Mouse (Mus musculus): ENCODE data around the gene Sema6d.

The Sema6d gene

DNA sequence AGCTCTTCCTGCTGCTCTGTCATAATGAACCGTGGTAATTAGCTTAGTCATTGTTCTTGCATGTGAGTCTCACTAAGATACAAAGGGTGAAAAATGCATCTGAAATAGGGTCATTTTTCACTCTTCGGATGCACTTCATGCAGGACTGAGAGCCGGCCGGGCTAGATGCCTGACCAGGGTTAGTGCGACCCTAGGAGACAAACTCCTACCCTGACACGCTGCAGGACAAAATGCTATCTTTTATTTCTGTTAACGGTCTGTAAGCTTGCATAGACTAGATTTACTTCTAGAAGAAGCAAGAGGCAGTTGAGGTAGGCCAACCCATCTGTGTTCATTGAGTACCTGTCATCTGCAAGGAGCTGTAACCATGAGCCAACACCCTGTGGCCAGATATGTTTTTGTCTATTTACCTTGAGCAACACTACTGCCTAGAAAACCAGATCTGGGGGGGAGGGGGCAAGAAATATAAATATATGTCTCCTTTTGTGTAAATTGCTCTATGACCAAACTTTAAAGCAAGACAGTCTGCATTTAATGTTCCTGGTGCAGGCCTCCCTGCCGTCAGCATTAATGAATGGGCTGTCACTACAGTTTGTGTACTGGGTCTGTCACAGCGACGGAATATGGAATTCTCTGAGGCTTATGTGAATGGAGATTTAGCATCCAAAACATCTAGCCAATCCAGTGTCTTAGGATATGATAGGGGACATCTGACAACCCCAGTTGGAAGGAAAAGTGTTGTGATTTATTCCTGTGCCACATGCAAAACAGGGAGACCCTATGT, 523.1 kb downstream of the Sema6d start:
- no peak for DNase-seq (ENCODE audit: low spot score in 2 of 2)

DNA sequence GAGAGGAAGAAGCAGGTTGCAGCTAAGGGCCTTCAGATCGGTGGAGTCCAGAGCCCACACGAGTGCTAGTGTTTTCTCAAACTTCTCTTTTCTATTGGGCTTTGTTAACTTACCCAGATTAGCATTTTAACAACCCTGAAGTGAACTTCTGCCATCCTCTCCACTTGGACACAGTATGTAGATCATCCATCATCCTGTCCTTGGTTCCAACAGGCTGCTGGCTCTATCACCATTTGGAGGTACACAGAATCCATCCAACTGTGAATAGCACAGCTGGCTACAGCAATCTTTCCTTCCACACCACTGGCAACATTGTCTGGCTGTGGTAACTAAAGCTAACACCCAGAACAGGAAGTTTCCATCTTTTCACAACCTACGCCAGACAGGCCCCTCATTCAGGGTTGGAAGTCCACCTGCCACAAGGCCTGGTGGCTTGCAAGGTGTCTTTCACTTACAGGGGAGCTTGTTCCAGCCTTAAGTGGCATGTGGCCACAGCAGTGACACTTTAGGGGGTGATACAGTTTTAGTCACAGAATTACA, 524.0 kb downstream of the Sema6d start:
- DNase-seq (ENCODE audit: low spot score in 2 of 2), result no peak

GRCm38 (mm10) chr2:124616746-124617145, 527.0 kb downstream of the Sema6d start:
- no peak for DNase-seq (ENCODE audit: low spot score in 2 of 2)

- no peak for DNase-seq (ENCODE audit: low spot score in 2 of 2)
Measured at GRCm38 (mm10) chr2:124617440-124617839, 527.7 kb downstream of the Sema6d start.

GRCm38 (mm10) chr2:124618091-124618490, 528.3 kb downstream of the Sema6d start:
- DNase-seq (ENCODE audit: low spot score in 2 of 2), result no peak

- DNase-seq (ENCODE audit: low spot score in 2 of 2), result no peak
Measured at GRCm38 (mm10) chr2:124618526-124619219, 528.9 kb downstream of the Sema6d start.

- DNase-seq (ENCODE audit: low spot score in 2 of 2), result no peak
Measured at GRCm38 (mm10) chr2:124620470-124620869, 530.7 kb downstream of the Sema6d start.

- DNase-seq (ENCODE audit: low spot score in 2 of 2), result no peak
Measured at GRCm38 (mm10) chr2:124621972-124622621, 532.3 kb downstream of the Sema6d start.

GRCm38 (mm10) chr2:124624247-124624929, 534.6 kb downstream of the Sema6d start:
- no peak for DNase-seq (ENCODE audit: low spot score in 2 of 2)

GRCm38 (mm10) chr2:124626425-124626824, 536.7 kb downstream of the Sema6d start:
- no peak for DNase-seq (ENCODE audit: low spot score in 2 of 2)

DNA sequence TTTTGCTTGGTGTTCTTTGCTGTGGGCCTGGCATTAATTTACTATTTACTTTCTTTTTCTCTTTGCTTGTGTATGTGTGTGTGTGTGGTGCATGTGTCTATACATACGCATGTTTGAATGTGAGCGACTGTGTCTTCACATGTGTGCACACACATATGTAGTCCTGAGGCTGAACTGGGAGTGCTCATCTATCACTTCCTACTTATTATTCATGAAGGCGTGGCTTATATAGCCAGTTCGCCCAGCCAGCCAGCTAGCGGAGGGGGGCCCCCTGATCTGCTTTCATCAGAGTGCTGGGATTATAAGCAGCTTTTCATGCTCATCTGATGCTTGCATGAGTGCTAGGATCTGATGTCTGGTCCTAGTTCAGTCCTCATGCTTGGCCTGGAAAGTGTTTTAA, 537.9 kb downstream of the Sema6d start:
- DNase-seq (ENCODE audit: low spot score in 2 of 2), result no peak

DNA sequence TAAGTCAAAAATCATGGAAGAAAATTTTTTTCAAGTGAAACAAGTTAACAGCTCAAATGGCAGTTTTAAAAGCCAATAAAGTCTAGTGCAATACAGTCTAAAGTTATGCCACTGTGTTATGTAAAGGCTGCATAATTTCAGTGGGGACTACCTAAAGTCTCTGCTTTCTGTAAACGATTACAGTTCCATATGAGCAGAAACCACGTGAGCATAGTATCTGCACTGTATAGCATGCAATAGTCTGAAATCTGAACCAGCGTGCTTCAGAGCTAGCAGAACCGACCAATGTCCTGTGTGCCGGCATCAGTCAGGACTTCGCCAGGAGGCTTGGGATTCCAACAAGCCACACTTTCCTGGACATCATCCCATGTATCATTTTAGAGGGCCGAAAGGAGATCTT, 538.9 kb downstream of the Sema6d start:
- DNase-seq (ENCODE audit: low spot score in 2 of 2), result no peak

GRCm38 (mm10) chr2:124634400-124634998, 544.7 kb downstream of the Sema6d start:
- no peak for DNase-seq (ENCODE audit: low spot score in 2 of 2)

- DNase-seq (ENCODE audit: low spot score in 2 of 2), result no peak
Measured at GRCm38 (mm10) chr2:124635271-124635865, 545.6 kb downstream of the Sema6d start.

DNA sequence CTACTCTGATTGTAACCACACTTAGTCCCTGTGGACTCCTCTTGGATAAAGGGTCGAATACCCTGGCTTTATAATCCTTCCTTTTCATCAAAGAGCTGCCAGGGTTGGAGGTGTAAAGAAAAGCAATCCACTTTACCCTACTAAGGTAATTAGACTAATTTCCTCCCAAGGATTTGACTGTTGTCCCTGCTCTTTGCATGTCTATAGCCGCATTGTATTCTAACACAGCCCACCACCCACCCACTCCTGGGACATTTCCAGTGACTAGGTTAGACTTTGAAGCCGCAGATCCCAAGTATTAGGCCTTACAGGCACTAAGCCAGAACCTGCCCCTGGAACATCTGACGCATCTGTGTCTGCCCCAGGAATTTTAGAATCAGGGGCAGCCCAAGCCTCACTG, 547.3 kb downstream of the Sema6d start:
- DNase-seq (ENCODE audit: low spot score in 2 of 2), result no peak

DNA sequence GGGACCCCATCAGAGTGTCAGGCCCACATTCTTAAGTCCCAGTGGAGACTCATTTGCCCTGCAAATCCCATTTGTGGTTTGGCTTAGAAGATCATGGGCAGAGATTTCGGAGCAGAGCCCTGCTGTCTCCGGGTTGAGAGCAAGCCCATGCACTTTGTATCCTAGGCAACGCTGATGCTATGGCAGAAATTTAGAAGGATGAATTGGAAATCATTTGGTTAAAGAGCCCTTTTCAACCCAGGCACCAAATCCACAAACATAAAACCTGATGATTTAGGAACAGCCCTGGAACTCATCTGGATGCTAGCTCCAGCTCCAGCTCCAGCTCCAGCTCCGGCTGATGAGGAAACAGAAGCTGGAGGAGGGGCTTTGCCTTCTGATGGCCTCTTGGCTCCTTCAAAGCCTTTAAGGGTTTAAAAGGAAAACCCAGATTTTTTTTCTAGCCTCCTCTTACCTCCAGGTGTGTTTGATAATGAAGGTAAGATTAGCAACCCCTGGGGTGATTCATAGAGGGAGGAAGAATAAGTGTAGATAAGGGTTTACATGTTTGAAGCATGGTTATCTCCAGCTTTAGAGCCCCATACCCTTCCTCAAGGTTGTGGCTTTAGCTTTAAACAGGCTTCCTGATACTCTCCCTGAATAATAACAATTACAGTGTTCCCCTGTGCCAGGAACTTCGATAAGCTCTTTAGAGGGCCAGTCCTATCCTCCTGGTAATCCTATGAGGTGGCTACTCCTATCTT, 549.6 kb downstream of the Sema6d start:
- no peak for DNase-seq (ENCODE audit: low spot score in 2 of 2)

DNA sequence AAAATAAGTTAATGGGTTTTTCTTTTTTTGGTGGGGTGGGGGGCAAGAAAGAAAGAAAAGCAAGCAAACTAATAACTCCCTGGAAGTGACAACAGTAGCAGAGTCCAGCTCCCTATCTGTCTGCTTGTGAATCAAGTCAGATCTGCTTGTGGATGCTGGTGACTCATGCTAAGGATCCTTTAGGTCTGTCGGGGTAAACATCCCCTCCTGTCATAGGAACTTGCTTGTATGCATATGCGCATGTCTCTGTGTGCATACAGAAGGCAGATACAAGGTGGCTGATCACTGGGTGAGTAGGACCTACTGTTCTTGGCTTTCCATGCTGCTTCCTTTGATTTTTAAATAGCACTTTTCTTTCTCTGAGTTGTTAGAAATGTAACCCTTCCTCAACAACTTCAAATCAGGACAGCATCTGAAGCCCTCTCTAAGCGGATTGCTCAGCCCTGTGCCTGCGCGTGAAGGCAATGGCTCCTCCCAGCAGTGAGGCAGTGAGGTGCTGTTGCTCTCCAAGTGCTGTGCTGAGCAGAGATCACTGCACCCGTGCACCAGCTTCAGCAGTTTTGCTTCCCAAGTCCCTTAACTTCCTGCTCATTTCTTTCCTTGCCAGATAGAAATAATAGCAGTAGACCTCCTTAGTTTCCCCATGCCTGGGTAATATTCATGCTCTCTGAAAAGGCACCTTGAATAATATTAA, 550.9 kb downstream of the Sema6d start:
- no peak for DNase-seq (ENCODE audit: low spot score in 2 of 2)

- DNase-seq (ENCODE audit: low spot score in 2 of 2), result peak in 1 of 2 experiments; percentile 59
Measured at GRCm38 (mm10) chr2:124641194-124641558, 551.4 kb downstream of the Sema6d start.

- DNase-seq (ENCODE audit: low spot score in 2 of 2), result no peak
Measured at GRCm38 (mm10) chr2:124642131-124642530, 552.4 kb downstream of the Sema6d start.

DNA sequence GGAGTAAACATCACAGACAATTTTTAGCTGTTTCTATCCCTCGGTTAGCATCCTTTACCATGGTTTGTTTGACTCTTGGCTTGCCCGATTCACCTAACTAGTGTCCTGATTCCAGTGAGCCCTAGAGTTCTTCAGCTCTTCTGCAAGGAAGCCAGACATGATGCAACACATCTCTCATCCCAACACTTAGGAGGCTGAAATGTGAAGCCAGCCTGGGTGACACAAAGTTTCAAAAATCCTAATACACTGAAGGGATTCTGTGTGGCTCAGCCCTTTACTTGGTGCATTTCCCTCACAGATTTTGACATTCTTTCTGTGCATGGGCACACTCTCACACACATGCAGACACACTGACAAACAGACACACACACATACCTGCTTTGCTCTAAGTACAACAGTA, 560.8 kb downstream of the Sema6d start:
- DNase-seq (ENCODE audit: low spot score in 2 of 2), result no peak

Measured in cerebellum, postnatal 4 days (tissue).